8 mouse cellular contexts compared by ENCODE assay signal in genomic region chr2:72620182-72620652, GRCm38 (mm10).
DNase-seq lines count a peak whose midpoint lies in the region; ATAC-seq and TF ChIP-seq lines count a peak whose summit lies in the region.

No protein-coding gene starts in this region.

- H3K4me2 ChIP-seq in kidney, embryonic 14.5 days (replicated peaks; ENCODE audit: low read depth, low read length) = peak overlapping the region; percentile 43
- H3K4me2 ChIP-seq in embryonic facial prominence, embryonic 15.5 days (replicated peaks) = peak overlapping the region; percentile 42
- peak overlapping the region; percentile 42 for H3K4me2 ChIP-seq in intestine, embryonic 15.5 days (replicated peaks)
- H3K4me2 ChIP-seq in myocyte (ENCODE audit: low read depth) = peak overlapping the region; percentile 6

- H3K27ac ChIP-seq in kidney, embryonic 14.5 days (ENCODE audit: low read depth, low read length) = no peak overlapping the region
- H3K27ac ChIP-seq in embryonic facial prominence, embryonic 15.5 days (replicated peaks) = peak overlapping the region; percentile 41
- no peak overlapping the region for H3K27ac ChIP-seq in intestine, embryonic 15.5 days

- TF ChIP-seq POLR2A in myocyte (IDR thresholded peaks at IDR 0.05; ENCODE audit: insufficient read length, low read depth) = no peak

- WGBS in kidney, embryonic 14.5 days = 6% methylated on average over 9 of the region's 9 CpGs
- 2% methylated on average over 9 of the region's 9 CpGs for whole genome bisulfite sequencing in embryonic facial prominence, embryonic 15.5 days
- 6% methylated on average over 9 of the region's 9 CpGs for WGBS in intestine, embryonic 15.5 days

- 0 out of 2 replicates have a peak, but pooled peaks cover 2% of the 10 kb centered on the region for H3K4me1 ChIP-seq in kidney, embryonic 14.5 days (ENCODE audit: control insufficient read depth, insufficient read depth, low read length)
- H3K4me1 ChIP-seq in embryonic facial prominence, embryonic 15.5 days = peaks cover 14% of the 10 kb centered on the region
- H3K4me1 ChIP-seq in intestine, embryonic 15.5 days (replicated peaks) = peaks cover 3% of the 10 kb centered on the region; the same call in 1 of the 2 replicates

- H3K79me2 ChIP-seq in myocyte (ENCODE audit: control insufficient read depth, insufficient read depth) = no peaks in the 10 kb centered on the region

- H3K36me3 ChIP-seq in kidney, embryonic 14.5 days (ENCODE audit: control insufficient read depth, insufficient read depth, low read length) = no peaks in the 10 kb centered on the region
- H3K36me3 ChIP-seq in embryonic facial prominence, embryonic 15.5 days = no peaks in the 10 kb centered on the region
- H3K36me3 ChIP-seq in intestine, embryonic 15.5 days = no peaks in the 10 kb centered on the region
- no peaks in the 10 kb centered on the region for H3K36me3 ChIP-seq in myocyte (ENCODE audit: control insufficient read depth, insufficient read depth)

- no peaks in the 10 kb centered on the region for H3K9me3 ChIP-seq in kidney, embryonic 14.5 days (ENCODE audit: control insufficient read depth, low read length)
- no peaks in the 10 kb centered on the region for H3K9me3 ChIP-seq in embryonic facial prominence, embryonic 15.5 days (replicated peaks)
- no peaks in the 10 kb centered on the region for H3K9me3 ChIP-seq in intestine, embryonic 15.5 days

- ATAC-seq in kidney, embryonic 14.5 days (ENCODE audit: low FRiP score, low TSS enrichment) = no peak
- ATAC-seq in embryonic facial prominence, embryonic 15.5 days (ENCODE audit: insufficient number of reproducible peaks, low FRiP score, low TSS enrichment, low read depth) = no peak
- no peak for ATAC-seq in intestine, embryonic 15.5 days
- no peak for ATAC-seq in activated CD4-positive, CD25-positive, alpha-beta regulatory T cell, adult 4 months

- no peaks in the 10 kb centered on the region for H3K27me3 ChIP-seq in kidney, embryonic 14.5 days (ENCODE audit: control insufficient read depth, insufficient read depth, low read length)
- no peaks in the 10 kb centered on the region for H3K27me3 ChIP-seq in embryonic facial prominence, embryonic 15.5 days
- H3K27me3 ChIP-seq in intestine, embryonic 15.5 days (replicated peaks) = no peaks in the 10 kb centered on the region
- H3K27me3 ChIP-seq in myocyte (ENCODE audit: control insufficient read depth, insufficient read depth, insufficient read length) = no peaks in the 10 kb centered on the region

- H3K9ac ChIP-seq in kidney, embryonic 14.5 days (ENCODE audit: low read depth, low read length) = peak overlapping the region; percentile 31; the same call in 1 of the 2 replicates
- H3K9ac ChIP-seq in embryonic facial prominence, embryonic 15.5 days = no peak overlapping the region
- H3K9ac ChIP-seq in intestine, embryonic 15.5 days = no peak overlapping the region

- no peak for DNase-seq in kidney, adult 11 months
- DNase-seq in thymus, postnatal 25 days = no peak
- no peak for DNase-seq in frontal cortex, postnatal 10 days (ENCODE audit: low spot score in 2 of 2)

- peak overlapping the region; percentile 22 for H3K4me3 ChIP-seq in kidney, embryonic 14.5 days (ENCODE audit: low read length)
- peak overlapping the region; percentile 25 for H3K4me3 ChIP-seq in embryonic facial prominence, embryonic 15.5 days (replicated peaks)
- peak overlapping the region; percentile 16; the same call in 1 of the 2 replicates for H3K4me3 ChIP-seq in intestine, embryonic 15.5 days (replicated peaks)
- H3K4me3 ChIP-seq in myocyte = no peak overlapping the region

- no peak overlapping the region for H3ac ChIP-seq in myocyte (ENCODE audit: control insufficient read depth, insufficient read length)

TF ChIP-seq in myocyte, 11 proteins besides CTCF, POLR2A, EP300 and RAD21:
- no peak for TF ChIP-seq MYOD1 (IDR thresholded peaks at IDR 0.05; ENCODE audit: control insufficient read depth in 1 of 3, insufficient read length in 2 of 3, low read depth in 2 of 3)
- no peak for TF ChIP-seq USF1 (IDR thresholded peaks at IDR 0.05; ENCODE audit: low read depth)
- no peak for TF ChIP-seq TCF12 (IDR thresholded peaks at IDR 0.05; ENCODE audit: insufficient read depth, poor library complexity, severe bottlenecking)
- no peak for TF ChIP-seq CEBPB (IDR thresholded peaks at IDR 0.05; ENCODE audit: insufficient read depth, poor library complexity, severe bottlenecking)
- TF ChIP-seq E2F4 (IDR thresholded peaks at IDR 0.05; ENCODE audit: insufficient read depth) = no peak
- no peak for TF ChIP-seq TCF3 (IDR thresholded peaks at IDR 0.05; ENCODE audit: insufficient read length, low read depth)
- no peak for TF ChIP-seq POLR2AphosphoS2 (IDR thresholded peaks at IDR 0.05; ENCODE audit: insufficient read length, low read depth)
- TF ChIP-seq SRF (IDR thresholded peaks at IDR 0.05; ENCODE audit: control insufficient read depth, insufficient read length, low read depth) = no peak
- TF ChIP-seq MAX (IDR thresholded peaks at IDR 0.05; ENCODE audit: low read depth) = no peak
- no peak for TF ChIP-seq MYOG (IDR thresholded peaks at IDR 0.05; ENCODE audit: control insufficient read depth in 1 of 3, insufficient read depth in 1 of 3, insufficient read length in 2 of 3, low read depth in 2 of 3)
